Mouse (Mus musculus) cerebellum, postnatal 36 days (tissue): ENCODE measurements around the gene Gm28308.

Experiments used
- DNase-seq, 2 experiments: peaks; one replicate each; pipeline ENCODE4 v3.0.0; 2021 to 2022; ENCODE audit warnings: mixed read lengths in 2 of 2

The Gm28308 gene

DNA sequence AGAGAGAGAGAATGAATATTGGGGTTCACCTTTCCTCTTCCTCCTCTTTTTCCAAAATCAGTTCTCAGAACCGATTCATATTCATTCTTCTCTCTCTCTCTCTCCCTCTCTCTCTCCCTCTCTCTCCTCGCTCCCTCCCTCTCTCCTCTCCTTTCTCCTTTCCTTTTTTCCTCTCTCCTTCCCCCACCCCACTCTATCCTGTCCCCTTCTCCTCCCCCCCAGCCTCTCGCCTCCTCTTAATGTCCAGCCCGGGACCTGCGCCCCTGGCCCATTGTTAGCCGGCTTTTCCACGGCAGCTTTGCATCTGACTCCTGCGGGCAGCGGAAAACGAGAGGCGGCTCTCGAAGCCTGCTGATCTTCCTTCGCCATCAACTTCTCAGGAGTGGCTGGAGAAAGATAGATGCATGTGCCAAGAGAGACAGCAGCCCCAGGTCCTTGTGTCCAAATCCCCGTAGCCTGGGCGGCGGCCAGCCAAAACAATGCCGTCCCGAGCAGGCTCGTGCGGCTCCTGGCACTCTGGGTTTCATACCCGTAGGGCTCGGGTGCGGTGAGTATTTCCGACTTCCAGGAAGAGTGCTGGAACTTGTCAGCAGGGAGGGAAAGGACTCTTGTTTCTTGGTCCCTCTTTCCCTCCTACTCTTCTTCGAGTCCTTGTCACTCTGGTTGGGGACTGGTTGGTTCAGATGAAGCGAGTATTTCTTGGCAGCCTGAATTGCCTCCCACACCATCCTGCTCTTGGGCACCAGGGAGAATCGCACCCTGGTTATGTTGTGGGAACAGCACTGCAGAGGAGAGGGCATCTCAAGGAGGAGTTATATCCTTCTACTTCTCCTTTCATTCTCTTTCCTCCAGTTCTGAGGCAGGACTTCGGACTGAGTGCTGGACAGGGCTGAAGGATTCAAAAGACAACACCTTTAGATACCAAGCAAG, 47.4 kb downstream of the Gm28308 start:
- DNase-seq, result no peak

DNA sequence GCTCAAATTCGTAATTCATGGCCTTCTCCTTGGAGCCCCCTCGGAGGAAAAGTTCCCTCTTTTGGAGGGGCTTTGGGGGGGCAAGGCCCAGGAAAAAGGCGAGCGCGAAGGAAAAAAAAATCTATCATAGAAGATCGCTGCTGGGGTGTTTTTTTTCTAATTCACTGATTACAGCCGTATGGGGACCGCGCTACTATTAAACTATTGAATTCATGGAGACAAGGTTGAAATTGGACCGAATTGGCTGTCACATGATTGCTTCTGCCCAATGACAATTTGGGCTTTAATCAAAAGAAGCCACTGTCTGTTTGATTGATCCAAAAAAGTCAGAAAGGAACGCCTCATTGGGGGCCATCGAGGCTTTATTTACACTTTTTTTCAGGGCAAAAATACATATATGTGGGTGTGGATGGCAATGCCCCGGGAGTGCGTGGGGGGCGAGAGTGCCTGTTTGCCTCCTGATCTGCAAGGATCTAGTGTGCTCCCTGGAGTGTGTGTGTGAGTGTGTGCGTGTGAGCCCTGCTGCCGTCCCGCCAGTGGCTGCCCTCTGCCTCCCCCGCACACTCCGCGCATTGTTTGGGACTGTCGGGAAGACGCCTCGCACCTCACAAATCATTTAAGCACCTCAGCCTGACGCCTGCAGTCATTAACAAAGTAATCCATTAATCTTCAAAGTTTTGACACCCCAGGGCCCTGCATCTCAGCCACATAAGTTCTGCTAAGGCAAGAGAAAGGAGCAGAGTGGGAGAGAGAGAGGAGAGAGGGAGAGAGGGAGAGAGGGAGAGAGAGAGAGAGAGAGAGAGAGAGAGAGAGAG, 48.3 kb downstream of the Gm28308 start, which contains the start of gene Hoxa2:
Gene Hoxa2, minus strand, starts transcription at position 206 of the 815 bp plus-strand sequence.
- no peak for DNase-seq

DNA sequence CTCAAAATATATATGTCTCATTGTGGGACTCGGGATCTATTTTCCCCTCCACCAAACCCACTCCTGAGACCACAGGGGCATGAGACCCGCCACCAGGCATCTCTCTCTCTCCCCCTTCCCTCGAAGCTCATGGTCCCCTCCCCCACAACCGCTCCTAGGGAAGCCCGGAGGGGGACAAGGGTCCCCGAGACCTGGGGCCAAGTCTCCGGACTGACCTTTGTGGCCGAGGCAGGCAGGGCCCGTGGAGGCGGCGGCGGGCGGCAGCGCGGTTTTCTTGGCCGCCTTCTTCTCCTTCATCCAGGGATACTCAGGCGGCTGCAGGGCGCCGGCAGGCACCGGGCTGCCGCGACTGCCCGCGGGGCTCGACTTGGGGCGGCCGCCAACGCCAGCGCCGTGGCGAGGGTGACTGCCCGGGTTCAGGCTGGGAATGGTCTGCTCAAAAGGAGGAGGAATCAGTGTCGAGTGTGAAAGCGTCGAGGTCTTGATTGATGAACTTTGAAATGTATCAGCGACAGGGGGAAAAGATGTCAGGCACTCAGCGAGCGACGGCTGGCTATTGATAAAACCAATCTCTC, 49.0 kb downstream of the Gm28308 start:
- no peak for DNase-seq

DNA sequence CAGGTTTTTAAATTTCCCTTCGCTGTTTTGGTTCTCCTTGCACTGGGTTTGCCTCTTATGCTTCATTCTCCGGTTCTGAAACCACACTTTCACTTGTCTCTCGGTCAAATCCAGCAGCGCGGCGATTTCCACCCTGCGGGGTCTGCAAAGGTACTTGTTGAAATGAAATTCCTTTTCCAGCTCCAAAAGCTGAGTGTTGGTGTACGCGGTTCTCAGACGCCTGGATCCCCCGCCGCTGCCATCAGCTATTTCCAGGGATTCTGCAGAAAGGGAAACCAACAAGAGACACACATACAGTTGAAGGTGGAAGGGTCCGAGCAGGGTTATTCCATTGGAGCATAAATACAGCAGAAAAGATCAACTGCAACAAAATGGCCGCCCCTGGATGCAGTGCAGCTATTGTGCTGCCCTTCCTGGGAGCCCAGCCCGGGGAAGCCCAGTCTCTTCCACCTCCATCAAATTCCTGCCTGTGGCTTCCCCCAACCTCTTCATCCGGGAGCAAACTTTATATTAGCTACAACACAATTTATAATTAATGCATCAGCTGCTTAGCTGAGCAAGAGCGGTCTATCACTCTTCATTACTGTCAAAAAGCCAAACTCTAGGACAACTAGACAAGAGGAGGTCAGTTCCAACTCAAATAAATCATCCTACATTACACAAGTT, 49.6 kb downstream of the Gm28308 start:
- DNase-seq, result no peak

DNA sequence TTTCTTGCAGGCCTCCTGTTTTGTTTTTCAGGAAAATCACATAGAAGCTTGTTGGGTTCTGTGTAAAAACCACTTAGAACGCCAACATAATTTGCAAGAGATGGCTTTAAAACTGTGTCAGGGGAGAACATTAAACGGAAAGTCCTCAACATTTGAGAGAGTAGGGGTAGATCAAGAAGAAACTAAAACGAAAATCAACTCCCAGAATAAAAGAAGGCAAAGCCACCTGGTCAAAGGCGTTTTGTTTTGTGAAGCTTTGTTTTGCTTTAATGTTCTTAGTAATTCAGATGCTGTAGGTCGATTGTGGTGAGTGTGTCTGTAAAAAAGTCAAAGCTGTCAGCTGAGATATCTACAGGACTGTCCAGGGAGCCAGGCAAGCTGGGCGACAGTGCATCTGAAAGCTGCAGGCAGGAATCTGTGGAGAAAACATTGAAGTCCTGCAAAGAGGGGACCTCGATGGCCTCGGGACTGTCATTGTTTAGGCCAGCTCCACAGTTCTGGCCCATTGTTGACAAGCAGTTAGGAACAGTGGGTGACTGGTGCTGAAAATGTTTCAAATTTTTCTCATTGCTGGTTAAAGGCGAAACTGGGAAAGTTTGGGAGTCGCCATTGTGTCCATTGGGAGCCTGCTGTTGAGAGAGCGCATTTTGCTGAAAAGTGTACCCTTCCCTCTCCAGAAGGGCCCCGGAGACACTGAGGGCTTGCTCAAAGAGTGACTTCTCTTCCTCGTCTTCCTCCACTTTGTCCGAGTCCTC, 50.4 kb downstream of the Gm28308 start:
- DNase-seq, result no peak

DNA sequence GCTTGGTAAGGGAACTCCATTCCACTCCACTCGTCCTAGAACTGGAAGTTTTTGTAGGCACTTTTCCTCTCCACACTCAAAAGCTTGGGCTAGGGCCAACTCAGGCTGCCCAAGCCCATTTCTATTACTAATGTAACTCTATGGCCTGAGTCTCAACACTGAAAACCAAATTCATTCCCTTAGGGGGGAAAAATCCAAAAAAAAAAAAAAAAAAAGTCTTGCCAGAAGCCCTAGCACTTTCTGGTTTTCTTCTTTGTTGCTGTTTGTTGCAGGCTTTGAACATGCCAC, 51.1 kb downstream of the Gm28308 start:
- no peak for DNase-seq

DNA sequence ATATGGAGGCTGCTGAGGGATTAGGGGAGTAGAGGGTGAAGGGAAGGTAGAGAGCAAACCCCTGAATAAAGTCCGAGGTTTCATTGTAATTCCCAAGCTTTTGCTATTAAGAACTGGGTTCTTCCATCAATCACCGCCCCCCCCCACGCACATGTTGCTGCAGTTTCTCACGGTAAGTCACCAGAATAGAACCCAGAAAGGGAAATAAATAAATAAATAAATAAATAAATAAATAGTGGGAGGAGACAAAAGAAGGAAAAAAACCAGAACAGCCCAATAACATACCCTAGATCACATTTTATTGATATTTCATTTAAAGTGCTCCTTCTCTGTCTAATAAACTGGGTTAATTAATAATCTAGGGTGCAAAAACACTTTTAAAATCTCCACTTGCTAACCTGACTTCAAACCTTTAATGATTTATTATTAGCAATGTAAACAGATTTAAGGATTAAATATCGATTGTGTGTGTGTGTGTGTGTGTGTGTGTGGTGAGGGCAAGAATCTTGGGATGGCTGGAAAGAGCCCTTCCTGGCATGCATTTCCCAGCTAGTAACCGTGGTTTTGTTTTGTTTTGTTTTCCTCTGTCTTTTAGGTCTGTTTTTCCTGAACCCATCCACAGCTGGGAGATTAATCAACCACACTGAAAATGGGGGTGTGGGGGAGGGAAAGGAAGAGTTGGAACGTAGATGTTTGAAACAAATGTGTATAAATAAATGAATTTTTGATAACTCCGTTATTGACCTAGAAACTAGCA, 51.6 kb downstream of the Gm28308 start:
- no peak for DNase-seq

DNA sequence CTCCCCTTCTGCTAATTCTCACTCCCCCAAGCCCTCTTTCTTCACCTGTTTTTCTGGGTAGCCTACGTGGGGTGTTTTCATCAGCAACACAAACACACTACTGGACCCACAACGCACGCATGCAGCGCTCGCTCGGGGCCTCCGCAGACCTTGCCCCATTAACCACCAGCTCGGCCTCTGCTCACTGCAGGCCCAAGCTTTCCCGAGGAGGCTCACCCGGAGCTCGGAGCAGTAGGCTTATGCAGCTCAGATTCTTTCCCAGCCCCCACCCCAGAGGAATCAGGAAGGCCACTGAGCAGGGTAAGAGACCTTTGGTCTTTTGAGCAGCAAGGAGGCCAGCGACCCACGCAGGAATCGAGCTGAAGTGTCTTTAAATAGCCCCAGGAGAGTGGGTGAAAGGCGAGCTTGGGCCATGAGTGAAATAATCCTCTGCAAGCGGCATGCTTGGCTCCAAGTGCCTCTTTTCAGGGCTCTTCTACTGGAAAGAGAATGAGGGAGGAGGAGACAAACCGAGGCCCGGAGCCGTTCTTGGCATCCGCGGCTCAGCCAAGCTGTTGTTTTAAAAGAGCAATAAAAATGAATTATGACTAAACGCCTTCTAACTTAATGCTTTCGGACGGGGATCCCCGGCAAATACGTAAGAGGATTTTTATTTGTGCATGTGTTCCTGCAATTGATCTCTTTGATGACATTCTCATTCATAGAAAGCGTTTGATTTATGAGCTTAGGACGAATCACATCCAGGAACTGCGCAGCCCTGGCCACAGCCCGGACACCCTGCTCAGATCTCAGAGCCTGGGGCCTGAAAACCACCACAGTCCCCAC, 52.4 kb downstream of the Gm28308 start:
- DNase-seq, result no peak

DNA sequence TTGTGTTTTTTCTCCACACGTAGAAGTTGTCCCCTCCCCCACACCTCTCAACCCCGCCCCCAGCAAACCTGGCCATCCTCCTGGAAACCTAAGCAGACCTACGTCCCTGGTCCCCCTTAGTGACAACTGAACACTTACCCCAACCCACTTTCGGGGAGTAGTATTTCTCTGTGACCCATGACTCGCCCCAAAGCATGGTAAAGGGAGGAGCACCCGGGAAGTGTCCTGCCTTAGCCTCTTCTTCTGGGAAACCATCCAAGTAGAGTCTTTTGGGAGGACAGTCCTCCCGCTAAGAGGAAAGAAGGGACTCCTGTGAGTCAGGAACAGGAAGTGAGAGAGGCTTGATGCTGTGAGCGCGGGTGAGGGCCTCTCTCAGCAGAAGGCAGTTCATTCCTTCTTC, 53.2 kb downstream of the Gm28308 start:
- no peak for DNase-seq

DNA sequence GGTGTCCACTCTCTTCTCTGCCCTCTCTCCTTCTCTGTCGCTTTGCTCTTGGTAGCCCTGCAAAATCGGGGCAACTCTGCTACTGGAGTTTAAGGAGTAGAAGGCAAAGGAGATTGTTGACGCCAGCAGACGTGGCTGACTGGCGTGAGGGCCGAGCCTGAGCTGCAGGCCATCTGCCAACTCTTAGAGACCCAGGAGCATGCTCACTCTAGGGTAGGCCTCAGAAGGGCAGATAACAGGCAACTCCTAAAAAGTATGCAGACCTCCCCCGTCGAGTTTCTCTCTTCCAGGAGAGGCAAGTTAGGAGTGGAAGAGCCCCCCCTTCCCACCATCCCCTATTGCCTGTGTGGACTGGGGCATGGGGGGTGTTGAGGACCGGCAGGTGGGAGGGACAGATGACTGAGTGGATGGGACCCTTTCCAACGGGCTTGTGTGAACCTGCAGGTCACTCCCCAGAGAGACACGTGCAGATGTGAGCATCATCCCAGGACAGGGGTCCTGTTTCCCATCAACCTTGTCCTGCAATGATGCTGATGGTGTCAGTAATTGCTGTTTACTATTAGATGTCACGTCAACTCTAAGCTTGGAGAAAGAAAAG, 53.9 kb downstream of the Gm28308 start:
- no peak for DNase-seq

DNA sequence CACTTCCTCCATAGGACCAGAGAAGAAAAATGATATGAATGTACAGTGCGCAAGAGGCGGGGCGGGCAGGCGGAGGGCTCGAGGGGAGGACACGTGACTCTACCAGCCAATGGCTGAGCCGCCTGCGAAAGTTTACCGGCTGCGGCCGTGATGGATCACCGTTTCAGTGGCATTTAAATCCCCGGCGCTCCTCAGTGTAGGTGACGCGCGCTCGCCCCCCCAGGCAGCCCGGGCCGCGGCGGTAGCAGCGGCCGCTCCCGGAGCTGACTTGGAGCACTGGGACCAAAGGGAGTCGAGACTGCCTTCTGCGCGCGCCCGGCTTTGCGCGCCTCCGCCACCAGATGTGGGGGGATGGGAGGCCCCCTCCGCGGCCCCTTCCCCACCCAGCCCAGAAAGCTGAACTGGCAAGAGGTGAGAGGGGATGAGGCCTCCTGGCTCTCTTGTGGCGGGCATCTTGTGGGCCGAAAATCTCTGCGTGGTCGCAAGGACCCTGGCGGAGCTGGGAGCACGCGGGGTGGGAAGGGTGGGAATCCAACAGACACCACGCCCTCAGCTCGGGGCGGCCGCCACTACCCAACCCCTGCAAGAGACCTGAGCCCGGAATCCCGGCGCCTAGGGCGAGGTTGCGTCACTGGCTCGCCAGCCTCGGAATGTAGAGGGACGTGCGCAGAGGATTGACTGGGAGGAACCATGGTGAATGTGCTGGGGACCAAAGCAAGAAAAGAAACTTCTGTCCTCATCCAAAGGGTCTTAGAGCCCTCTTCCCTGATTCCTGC, 54.7 kb downstream of the Gm28308 start, which contains the start of gene Hoxa1:
Gene Hoxa1, minus strand, starts transcription at position 42 of the 776 bp plus-strand sequence.
- no peak for DNase-seq

DNA sequence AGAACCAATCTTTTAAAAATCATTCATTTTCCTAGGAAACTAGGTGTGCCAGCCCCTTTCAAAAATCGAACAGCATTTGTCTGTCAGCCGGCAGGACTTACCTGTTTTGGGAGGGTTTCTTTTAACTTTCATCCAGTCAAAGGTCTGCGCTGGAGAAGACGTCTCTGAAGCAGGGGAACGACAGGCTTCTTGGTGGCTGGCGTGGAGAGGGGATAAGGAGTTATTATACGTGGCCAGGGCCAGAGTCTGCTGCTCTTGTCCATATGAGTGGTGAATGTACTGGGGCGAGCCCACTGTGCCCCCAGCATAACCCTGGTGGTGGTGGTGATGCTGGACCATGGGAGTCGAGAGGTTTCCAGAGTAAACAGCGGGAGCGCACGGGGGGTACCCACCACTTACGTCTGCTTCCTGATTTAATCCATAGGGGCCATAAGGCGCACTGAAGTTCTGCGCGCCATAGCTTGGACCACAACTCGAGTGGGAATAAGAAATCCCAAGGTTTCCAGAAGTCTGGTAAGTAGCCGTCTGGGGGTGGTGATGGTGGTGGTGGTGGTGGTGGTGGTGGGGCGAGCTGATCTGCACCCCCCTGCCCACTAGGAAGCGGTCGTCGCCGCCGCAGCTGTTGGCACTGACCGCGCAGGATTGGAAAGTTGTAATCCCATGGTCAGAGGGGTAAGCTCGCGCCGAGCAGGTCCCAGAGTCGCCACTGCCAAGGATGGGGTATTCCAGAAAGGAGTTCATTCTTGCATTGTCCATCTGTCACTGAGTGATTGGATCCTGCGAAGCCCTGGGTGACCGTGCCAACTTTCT, 55.5 kb downstream of the Gm28308 start:
- no peak for DNase-seq

DNA sequence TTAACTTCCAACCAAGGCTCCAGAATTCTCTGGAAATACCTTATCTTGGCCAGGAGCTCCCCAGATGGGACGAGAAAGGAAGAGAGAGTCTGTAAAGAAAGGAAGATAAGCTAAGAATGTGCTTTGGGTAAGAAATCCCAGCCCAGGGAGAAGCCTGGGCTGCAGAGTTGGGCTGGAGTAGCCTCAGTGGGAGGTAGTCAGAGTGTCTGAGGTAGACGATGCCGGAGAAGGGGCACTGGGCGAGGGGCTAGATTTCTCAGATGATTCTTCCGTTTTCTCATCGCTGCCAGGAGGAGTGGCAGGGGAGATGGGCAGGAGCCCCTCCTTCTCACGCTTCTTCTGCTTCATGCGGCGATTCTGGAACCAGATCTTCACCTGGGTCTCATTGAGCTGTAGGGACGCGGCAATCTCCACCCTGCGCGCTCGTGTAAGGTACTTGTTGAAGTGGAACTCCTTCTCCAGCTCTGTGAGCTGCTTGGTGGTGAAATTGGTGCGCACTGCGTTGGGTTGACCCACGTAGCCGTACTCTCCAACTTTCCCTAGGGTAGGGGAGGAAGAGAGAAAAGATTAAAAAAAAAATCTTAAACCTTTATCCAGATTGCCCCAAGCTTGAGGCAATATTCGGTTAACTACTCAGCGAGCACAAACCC, 56.5 kb downstream of the Gm28308 start:
- no peak for DNase-seq

DNA sequence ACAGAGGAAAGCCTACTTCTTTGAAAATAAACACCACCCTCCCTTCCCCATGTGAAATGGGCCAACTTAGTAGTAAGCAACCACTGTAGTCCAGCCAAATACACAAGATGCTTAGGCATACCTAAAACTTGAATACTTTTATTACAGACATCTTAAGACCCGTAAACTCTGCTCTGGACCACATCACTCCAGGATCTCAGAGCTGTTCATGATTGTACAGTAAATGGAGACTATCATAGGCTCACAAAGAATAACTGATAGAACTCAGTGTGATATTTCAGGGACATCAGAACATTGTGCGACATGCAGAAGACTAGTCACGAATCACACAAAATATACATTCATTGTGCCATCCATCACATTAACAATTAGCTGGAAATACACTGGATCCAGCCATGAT, 57.7 kb downstream of the Gm28308 start:
- no peak for DNase-seq

DNA sequence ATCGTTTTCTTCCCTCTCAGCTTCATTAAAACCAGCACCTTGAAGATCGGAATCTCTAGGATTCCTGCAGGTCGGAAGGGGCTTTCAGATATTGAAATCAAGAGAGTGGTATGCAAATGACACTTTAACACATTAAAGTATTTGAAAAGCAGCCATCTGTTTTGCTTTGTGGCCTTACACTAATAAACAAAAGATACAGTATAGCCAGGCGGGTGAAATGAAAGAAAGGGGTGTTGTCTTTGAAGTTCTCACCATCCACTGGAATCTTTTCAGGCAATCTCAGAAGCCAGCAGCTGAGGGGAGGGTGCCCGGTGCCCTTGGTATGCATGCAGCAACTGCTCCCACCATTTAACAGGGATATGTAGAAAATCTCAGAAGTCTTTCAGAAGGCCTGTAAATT, 59.1 kb downstream of the Gm28308 start:
- DNase-seq, result no peak

DNA sequence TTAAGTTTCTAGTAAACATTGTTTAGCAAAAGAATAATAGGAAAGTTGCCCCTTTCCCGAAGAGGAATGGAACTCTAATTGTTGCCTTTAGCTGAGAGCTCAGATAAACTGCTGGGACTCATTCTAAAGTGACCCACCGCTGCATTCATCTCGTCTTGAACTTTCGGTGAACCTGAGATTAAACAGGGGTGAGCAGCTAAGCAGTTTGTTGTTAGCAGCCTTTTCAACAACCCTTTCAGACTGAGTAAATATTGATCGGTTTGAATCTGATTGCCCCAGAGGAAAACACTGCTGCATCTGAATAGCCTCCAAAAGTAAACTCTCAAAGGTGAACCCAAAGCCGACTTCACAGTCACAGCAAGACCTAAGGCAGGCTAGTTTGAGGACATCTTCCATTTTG, 59.9 kb downstream of the Gm28308 start:
- DNase-seq, result no peak

DNA sequence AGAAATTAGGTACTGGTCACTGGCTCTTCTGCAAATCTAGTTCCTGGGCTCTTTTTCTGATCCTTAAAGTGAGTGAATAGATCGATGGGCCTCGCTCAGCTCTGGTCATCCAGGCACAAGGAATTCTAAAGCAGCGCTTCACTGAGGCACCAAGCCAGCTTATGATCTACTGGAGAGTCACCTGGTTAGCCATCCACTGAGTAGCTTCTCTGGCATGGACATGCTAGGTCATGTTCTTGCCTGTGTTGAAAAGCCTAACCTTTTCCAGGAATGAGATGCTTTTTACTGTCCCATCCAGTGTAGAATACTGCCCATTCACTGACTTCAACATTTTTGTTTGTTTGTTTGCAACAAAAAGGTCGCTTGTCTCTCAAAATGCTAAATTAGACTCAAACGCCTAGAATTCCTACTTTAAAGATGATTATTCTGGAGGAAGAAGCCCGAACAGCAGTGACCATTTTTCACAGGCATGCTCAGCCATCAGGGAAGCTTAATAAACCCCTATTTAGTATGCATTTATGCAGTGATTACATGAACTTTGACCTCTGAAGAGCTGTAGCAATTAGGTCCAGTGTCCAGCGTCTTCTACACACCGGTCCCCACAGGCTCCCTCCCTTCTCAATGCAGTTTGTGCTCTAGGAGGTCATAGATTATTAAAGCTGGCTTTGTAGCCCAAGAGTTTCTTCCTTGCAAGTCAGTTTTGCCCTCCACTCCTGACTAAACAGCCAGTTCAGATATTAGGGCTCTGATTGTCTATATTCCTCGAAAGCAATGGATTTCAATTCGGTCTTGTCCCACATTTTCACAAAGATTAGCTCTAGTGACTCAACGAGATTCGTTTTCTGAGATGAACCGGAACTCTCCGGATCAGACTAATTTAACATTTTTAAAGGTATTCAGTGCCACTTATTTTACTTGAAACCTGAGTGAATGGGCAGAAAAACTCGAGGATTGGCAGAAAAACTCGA, 60.6 kb downstream of the Gm28308 start:
- no peak for DNase-seq
